Mouse (Mus musculus): Measurements from ENCODE around the gene Bcl6.

Bcl6 gene

DNA sequence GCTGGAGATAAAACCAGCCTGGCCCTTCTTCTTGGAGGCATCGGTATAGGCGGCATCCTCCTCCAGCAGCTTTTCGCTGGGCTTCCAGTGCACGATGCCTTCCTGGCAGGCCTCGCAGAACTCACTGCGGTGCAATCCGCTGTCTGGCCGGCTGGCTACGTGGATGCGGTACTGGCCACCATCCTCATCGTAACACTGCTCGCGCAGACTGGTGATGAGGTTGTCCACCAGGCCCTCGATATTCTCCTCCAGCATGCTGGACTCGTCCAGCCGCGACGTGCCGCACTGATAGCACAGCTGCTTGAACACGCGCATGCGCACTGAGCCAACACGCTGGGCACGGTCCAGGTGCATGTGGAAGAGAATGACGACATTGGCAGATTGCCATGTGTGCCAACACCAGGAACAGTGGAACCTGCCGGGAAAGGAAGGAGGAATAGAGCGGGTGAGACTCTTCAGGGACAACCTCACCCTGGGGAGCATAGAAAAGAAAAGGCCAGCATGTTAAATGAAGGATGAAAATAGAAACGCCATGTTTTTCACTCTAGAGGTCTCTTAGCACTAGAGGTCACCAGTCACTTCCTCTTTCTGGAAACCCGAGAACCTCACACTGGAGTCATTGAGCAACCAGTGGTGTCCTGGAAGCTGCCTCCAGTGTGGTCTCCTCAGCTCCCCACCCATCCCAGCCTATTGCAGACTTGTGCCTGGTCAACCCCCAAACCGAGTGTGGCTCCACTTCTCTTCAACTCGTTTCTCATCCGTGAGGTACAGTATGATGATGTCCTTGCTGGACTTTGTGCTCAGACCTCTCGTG is 61.1 kb downstream of the Bcl6 start:
- no peak for DNase-seq (ENCODE audit: low spot score in 2 of 2)

DNA sequence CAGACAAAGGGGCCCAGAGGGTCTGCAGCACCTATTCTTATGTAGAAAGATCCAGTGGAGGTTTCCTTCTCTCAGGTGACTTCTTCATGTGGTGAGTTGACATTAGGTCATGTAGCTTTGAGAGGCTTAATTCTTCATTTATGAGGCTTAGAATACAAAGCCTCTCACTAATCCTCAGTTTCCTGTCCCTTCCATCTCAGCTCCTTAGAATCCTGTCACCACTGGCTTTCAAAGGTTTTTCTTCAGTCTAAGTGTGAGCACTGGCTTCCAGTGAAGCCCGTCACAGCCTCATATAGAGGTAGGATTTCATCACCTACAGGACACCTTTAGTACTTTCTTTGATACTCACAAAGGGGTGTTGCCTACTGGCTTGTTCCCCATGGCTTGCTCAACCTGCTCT is 65.7 kb downstream of the Bcl6 start:
- DNase-seq (ENCODE audit: low spot score in 2 of 2): no peak

DNA sequence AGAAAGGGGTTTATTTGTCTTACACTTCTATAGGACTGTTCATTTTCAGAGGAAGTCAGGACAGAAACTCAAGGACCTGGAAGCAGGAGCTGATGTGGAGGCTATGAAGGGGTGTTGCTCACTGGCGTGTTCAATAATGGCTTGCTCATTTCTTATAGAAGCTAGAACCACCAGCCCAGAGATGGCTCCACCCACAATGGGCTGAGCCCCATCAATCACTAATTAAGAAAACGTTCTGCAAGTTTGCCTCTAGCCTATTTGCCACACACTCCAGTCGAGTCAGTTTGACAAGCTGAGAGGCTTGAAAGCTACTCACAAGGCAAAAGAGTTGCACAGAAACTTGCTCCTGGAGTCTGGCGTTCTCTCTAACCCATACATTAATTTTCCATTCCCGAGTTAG is 67.0 kb downstream of the Bcl6 start:
- DNase-seq (ENCODE audit: low spot score in 2 of 2): no peak

DNA sequence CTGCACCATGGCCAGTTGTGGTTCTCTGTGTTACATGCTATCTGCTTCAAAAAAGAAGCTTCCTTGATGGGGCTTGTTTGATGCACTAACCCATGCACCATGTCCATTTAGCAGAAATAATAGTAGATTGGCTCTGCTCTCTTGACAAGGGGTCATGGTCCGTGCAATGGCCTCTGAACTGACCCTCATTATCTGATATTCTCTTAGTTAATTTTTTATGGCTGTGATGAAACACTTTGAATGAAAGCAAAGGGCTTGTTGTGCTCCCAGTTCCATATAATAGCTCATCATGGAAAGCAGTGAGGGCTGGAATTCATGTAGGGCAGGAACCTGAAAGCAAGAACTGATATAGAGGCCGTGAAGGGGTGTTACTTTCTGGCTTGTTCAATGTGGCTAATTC is 69.2 kb downstream of the Bcl6 start:
- no peak for DNase-seq (ENCODE audit: low spot score in 2 of 2)

Data from frontal cortex, postnatal 10 days (tissue).